Mouse (Mus musculus) spleen, embryonic (tissue): ENCODE measurements around the gene Cenpc1.

Source experiments
- CTCF ChIA-PET: fragments of 350-600 bp; sonication (Branson Sonifier 250); formaldehyde crosslinking; loops from one replicate; lab custom pipeline; 2022; lab: Charles Lee

Gene Cenpc1

DNA sequence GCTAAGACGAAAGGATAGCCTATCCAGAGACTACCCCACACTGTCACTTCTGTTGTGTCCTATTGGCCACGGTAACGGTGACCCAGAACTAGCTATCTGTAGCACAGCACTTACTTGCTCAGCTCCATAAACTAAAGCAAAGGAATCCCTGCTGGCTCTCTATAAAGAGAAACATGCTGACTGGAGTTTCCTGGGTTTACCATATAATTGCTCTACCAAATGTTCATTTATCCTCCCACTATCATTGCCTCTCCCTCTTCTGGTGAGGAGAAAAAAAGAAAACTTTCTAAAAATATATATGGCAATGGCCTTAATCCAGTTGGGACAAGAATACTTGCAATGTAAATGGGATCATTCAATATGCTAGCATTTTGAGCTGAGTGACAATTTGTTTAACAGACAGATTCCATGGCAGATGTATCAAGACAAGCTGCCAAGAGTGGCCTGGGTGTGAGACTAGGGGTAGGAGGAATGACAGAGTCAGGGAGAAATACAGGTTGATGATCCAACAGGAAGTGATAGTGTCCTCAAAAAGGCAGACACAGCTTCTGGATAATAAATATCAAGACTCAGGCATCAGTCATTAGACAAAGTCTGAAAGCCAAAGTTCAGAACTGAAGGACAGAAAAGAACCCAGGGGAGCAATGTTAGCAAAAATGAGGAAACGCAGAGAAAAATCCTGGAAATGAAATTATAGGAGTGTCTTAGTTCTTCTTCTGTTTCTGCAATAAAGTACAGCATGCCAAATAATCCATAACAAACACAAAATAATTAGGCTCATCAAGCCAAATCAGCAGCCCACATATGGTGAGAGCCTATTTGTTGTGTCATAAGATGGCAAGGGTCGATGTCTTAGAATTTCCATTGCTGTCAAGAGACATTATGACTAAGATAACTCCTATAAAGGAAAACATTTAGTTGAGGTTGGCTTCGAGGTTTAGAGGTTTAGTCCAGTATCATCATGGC is 68.6 kb downstream of the Cenpc1 start:
- CTCF ChIA-PET = no interaction called here

DNA sequence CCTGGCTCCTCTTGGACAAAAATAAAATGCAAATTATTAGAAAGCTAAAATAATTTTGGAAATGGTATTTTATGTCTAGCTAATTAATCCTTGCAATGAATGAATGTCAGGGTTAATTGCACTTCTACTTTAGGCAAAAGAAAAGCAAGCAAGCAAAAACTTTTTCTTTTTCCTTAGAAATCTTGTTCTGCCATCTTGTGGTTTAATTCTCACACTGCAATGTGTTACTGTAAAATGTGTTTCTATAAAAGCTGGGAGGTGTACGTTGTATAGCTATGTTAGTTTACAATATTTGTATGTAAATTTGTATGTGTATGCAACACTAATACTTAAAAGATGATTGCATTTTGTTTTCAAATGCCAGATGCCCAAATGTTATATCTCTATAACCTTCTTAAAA is 70.8 kb downstream of the Cenpc1 start:
- CTCF ChIA-PET = no interaction called here

DNA sequence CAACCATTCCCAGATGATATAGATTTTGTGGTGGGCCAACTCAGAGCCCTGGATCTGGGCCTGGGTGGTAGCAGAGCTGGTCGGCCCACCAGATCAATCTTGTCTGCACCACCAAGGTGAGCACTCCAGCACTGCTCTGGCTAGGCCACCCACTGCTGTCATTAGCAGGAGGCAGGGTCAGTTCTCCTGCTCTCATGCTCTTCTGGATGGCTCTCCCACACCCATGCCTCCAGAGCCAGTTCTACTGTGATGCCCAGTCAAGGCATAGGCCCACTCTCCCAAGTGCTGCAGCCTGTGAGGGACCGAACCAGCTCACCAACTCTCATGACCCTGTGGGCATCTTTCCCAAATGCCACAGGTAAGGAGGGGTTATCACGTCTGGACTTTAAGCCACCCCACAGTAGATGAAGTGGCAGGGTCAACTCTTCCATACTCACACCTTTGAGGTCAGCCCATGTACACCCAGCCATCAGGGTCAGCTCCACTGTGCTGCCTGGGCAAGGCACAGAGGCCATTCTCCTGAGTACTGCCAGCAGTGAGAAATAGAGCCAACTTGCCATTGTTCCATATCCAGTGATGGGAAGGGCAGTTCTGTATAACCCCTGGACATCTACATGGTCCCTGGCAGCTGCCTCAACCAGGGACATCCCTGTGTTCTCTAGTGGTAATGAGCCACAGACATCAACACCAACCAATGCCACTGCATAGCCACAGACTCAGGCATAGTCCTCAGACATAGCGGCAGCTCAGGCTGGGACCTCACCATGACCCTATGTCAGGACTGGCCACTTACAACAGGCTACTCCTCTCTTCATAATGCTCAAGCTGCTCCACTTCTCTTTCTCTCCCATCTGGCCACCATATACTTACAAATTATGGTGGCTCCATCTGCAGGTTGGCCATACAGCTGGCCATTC is 72.3 kb downstream of the Cenpc1 start:
- CTCF ChIA-PET = no interaction called here

DNA sequence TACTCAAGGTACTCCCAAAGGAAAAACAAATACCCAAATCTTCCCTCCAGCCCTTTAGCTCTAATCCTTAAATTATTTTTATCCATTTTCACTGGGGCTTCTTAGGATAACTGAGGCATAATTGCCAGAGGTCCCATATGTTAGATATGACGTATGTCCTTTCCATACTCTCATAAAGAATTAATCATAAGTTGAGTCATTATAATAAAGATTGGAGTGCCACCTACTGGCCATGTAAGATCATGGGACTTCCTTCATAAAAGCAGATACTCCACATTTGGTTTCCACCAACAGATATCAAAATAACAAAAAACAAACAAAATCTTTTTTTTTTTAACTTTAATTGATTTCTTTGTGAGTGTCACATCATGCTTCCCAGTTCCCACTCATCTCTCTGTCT is 73.3 kb downstream of the Cenpc1 start:
- CTCF ChIA-PET = no interaction called here

DNA sequence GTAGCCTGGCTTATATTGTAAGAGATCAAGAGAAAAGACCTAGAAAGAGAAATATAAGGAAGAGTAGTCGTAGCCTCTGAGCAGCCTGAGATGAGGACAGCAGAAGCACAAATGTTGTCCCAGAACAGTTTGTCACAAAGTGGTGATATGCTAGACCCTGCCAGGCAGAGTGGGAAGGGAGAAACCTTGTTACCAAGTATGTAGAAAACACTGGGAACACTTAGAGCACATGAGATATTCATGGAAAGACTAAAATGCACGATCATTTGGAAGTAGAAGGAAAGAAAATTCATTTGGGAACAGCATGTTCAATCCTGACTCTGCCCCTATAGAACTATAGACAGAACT is 77.9 kb downstream of the Cenpc1 start:
- CTCF ChIA-PET = no interaction called here

DNA sequence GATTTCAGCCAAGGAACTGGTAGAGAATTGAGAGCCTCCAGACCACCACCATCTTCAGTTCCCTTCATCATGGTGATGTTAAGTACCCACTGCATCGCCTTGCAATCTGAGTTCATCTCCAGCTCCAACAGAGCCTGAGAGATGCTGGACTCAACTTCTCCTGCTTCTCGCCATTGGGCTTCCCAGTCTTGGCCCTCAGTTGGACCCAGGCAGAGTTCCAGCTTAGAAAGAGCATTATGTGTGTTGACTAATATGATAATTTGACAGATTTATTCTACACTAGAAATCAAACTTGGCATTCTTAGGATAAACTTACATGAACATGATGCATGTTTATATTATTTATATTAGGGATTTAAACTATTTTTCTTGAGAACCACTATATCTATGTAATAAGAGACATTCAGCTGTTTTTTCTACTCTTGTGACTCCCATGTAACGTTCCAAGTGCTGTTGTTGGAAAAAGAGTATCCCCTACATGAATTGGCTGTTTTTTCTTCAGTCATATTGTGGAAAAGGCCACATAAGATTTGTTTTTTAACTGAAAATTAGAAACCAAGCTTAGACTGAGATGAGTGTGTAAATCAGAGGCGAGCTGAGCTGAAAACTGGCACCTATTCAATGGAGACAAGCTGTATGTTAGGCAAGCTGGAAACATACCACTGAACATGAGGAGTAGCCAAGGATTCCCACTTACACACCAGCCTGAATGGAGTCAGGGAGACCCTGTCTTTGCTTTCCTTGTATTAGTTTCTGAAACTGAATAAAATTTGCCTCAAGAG is 78.5 kb downstream of the Cenpc1 start:
- CTCF ChIA-PET = no interaction called here

DNA sequence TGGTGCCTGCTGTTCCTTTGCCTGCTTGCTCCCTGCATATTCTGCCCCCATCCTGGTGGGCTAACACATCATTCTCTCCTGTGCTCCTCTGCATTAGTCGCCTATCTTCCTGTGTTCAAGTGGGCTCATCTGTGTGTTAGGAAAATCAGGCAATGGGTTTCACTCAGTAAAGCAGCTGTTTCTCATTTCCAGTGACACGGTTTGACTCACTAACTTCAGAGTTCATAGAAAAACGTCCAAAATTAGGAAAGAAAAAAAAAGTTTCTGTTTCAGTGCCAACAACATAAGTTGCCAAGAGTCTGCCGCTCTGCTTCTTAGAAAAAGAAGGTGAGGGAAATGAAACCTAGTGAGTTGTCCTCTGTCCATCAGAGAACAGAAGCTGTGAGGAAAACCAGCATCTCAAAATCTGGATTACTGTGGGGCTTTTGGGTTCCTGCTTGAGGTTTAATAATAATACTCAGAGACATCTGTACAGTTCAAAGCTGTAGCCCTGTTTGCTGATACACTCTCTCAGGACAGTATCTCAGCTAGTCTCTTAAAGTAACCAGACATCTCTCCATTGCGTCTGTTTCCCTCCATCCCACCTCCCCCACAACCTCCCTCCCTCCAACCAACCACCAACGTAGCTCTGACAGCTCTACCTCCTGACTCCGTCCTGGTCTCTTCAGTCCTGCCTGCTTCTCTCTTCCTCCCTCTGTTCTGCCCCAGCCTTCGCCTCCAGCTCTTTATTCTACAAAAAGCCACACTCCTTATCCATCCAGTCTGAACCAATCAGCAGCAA is 87.5 kb downstream of the Cenpc1 start:
- CTCF ChIA-PET = no interaction called here

DNA sequence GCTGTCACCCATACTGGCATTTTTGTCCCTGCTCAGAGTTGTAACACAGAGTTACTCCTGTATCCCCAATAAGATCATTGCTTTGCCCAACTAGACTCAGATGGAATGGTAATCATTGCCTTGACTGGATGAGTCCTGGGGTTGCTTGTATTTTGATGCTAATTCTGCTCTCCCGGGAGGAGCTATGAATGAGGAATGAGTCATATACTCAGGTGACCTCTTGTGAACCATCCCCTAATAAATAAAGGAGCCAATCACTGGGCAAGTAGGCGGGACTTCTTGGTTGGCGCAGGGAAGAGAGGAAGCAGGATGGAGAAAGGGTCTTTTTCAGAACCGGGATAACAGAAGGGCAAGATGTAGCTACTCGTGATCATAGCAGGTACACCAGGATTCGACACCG is 102.6 kb downstream of the Cenpc1 start:
- CTCF ChIA-PET = no interaction called here
